Mouse (Mus musculus) ovary, postnatal 10 days (tissue): Measurements from ENCODE around the gene Myh2.

Experiments used
- DNase-seq: peaks from one replicate; pipeline ENCODE4 v3.0.0; 2022; ENCODE audit warnings: low spot score

Myh2 gene

DNA sequence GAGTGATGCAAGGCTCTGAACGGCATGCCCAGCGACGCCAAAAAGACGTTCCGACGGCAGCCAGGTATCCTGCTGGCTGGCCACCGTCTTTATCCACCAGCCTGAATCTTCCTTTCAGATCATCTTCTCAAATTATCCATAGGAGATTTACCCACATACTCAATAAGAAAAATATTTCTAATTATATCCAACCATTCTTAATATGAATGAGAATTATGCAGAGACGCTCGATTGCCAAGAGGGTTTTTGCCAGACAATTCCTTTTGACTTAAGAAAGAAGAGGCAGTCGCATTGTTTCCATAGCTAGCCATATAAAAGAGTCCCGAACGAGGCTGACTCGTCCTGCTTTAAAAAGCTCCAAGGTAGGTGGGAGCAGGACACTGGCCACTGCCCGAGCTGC is at the start of gene Myh2:
Gene Myh2 (plus strand): TSS at position 301 of the 400 bp plus-strand sequence.
- DNase-seq: no peak

DNA sequence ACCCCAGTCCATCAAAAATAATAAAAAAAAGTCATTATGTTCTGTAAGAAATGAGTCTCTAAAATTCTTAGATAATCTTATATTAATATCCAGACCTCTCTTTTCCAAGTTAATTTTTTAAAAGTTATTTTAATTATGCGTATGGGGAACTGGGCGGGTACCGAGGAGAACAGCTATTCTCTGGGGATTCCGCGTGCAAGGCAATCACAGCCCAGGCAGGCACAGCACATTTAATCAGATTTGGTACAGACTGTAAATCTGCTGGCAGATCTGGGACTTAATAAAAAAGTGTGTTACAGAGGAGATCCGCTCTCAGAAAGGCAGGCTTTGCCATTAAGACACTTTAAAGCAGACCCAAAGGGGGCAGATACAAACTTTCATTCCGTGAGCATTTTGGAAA is 45.9 kb upstream of the Myh2 start:
- DNase-seq: no peak

DNA sequence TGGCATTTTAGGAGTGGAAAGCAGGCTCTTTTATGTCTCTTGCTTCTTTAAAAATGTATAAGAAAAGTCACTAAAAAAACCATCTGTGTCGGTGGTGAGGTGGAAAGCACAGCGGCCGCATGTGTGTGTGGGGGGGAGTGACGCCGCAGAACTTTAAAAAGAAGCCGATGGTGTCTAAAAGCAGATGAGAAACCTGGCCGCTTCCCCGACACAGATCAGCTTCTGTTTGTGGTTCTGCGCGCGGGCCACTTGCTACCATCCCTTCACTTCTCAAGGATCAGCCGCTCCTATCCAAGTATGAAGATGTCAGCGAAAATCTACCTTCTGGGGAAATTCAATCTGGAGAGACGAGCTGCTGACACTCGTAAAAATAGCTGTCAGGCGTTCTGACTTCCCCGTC is 45.5 kb upstream of the Myh2 start:
- no peak for DNase-seq

DNA sequence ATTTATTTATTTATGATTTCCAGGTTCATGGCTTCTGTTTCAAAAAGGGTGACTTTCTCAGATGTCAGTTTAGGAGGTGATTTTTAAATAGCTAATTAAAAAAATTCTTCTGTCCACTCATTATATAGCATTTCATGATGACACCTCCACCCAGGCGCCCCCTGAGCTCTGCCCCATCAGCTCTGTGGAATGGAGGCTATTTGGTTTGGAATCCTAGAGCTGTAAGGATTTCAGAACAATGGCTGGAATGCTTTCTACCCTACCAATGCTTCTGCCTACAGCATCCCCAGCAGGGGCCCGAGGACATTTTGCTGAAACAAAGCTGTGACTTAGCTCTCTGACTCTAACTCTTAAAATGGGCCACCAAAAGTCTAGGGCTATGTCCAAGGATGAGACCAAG is 37.3 kb upstream of the Myh2 start:
- DNase-seq: no peak

DNA sequence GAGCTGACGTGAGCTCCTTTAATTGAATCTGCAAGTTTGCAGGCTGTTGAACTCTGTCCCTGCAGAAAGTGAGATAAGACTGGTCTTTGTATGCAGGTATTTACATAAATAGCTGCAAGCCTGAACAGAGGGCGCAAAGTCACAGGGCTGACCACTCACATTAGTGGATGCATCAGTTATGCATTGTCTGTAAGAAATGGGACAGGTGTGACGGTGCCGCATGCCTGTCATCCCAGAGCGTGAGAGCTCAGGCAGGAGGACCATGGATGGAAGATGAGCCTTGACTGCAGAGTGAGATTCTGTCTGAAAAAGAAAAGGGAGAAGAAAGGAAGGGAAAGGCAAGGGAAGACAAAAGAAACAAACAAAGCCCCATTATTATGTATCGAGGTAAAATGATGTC is 36.2 kb upstream of the Myh2 start:
- no peak for DNase-seq

DNA sequence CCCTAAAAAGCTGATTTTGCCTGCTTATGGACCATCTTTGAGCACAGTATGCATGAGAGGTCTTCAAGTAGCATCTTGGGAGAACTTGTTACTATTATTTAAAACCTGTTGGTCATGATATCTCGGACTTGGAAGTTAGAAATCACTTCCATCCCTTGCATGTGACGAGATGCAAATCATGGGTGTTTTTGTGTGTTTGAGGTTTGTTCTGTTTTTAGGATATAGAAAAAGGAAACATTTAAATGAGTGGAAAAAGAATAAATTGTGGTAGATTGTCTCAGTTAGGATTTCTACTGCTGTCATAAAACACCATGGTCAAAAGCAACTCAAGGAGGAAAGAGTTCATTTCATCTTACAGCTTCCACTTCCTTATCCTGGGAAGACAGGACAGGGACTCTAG is 35.3 kb upstream of the Myh2 start:
- DNase-seq: no peak

DNA sequence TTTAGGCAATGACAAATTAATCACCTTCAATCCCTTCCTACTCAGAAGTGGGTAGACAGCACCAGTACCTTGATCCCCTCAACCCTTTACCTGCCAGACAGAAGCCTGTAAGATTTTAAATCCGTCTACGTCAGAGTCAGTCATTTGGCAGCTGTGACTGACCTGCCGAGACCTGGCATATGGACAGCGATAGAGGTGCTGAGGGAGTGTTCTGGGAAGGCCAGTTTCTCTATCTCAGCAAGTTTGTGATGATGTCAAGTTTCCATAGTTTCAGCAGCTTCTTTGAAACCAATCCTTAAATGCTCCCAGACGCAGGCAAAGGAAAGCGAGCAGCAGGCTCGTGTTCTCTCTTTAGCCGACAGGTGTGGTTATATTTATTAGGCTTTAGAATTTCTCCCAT is 31.3 kb upstream of the Myh2 start:
- DNase-seq: no peak

DNA sequence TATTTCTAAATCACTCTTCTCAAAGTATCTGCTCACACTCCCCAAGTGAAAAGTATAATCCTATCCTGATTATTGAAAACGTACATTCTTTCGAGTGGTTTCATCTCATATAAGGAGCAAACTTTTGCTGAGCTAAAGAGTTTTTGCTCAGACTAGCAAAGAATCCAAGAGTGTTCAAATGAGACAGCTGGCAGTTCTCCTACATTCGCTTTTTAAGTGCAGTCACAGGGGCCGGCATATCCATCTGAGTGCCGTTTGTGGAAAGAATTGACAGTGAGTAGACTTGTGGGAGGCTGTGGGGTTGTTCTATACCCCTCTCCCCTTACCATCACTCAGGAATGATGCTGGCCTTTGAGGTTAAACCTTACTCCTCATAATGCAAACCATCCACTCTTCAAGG is 30.7 kb upstream of the Myh2 start:
- no peak for DNase-seq

DNA sequence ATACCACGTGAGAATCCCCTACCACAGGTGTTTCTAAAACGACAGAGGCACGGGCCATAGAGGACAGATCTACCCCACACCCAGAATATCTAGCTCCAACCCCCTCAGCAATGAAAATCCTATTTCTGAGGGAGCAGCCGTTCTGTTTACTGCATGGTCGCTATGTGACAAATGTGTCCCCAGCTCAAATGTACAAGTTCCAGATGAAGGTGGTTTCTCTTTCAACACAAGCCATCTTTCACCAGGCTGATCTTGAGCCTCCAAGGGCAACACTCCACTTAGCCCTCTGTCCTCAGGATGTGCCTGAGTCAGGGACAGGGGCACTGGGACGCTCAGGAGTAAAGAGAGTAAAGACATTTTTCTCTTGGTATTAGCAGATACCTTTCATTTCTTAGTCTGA is 29.8 kb upstream of the Myh2 start:
- no peak for DNase-seq

DNA sequence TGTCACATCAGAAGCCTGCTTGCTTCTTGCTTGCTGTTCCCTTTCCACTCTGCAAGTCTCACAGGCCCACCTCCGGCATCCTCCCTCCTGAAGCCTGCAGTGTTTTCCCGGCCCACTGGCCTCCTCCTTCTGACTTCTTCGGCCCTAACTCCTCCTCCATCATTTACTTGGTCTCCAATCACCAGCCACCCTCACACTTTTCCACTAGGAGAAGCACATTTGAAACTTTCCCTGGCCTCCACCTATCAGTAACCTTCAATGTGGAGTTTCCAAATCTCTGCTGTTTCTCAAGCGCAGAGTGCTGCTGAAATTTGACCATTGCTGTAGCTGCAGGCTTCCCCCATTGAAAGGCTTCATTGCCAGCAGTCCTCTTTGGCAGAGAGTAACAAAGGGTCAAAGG is 28.8 kb upstream of the Myh2 start:
- no peak for DNase-seq

DNA sequence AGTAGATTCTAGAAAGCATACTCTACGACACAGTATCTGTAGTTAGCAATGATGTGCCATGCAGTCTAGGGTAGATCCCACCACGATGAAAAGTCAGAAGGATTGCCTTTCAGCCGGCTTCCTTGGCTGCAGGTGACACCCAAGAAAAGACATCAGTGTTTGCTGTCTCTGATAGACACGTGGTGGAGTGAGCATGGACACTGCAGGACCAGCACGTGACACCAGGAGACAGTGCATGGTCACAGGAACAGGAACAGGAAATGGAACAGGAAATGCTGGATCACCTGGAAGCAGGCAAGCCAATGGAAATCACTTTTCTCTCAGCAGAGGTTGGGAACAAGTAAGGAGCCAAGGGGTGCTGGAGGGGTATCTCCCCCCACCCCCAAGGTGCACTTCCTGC is 27.8 kb upstream of the Myh2 start:
- DNase-seq: no peak

DNA sequence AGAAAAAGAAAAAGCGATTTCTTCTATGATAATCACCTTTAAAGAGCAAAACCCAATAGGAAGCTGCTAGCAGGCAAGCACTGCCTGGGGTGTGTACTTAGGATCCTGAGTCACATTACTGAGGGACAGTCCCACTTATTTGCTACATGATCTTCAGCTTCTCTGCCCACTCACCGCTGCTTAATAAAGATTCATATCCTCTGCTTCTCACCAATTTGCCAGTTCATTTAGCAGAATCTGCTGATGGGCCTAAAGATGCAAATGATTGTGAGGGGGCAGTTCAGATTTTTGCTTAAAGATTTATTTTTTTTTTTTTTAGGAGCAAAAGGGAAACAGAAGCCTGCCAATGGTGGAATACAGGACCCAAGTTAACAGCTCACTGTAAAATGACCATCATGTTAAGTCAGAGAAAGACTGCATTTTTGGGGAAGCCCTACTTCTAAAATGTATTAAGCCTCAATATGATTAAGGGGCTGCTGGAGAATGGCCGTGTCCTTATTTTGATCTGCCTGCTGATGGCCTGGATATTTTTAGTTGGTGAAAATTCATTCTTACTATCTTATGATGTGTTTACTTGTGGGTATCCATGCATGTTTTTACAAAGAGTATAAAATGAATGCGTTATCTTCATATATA is 26.8 kb upstream of the Myh2 start:
- no peak for DNase-seq

DNA sequence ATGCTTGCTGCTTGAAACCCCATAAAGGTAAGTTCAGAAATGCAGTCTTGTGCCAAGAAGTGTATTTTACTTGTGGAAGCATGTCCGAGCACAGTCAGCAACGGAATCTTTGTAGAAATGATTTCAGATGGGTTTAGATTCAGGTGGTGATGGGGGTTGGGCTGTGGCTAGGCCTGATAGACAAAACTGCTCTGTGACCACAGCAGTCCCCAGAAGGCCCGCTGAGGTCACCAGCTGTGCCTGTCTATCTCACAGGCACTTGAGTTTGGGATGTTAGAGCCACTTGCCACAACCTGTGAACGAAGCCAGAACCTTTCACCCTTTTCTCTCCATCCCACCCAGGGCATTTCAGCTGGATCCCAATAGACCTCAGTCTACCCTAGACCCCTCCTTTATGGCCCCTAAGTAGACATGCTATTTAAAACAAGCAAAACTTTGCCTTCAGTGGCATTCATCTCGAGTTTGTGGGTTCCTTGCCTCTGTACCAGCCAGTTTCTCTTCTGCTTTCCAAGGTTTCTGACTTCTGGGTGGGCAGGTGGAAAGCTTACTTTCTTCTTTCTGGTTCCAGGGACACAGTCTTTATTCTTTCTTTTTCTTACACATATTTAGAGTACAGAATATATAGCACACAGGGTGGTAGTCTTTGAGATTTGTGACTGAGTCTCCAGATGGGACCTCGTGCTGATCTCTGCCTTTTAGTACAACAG is 26.1 kb upstream of the Myh2 start:
- no peak for DNase-seq

DNA sequence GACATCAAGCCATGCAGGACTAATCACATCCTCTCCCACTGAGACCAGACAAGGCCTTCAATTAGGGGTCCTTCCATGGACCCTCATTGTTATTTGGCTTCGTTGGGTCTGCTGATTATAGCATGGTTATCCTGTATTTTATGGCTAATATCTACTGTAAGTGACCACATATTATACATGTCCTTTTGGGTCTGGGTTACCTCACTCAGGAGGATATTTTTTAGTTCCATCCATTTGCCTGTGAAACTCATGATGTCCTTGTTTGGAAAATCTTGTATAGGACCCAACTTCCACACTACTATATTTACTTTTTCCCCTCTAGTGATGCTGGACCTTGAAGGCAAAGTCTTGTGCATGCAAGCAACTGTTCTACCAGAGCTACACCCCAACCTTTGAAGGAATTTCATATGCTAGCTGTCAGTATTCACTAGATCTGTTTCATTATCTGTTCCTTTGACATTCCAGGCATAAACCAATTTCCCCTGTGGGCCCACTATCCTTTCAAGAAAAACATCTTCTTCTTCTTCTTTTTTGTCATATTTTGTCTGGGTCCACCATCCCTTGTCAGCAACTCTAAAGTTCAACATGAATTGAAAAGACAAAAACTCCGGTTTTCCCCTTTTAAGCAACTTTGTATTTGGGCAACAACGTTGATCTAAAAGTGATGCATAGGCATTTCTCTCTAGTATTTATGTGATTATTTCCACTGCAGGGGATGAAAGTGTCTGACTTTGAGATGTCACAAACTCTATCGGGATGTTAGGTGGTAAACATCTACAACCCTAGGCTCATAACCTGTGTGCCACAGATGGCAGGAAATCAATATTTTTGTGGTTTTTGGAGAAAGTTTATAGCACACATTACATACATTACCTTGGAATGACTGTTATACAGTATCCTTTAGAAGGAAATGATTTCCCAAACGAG is 25.1 kb upstream of the Myh2 start:
- DNase-seq: no peak

DNA sequence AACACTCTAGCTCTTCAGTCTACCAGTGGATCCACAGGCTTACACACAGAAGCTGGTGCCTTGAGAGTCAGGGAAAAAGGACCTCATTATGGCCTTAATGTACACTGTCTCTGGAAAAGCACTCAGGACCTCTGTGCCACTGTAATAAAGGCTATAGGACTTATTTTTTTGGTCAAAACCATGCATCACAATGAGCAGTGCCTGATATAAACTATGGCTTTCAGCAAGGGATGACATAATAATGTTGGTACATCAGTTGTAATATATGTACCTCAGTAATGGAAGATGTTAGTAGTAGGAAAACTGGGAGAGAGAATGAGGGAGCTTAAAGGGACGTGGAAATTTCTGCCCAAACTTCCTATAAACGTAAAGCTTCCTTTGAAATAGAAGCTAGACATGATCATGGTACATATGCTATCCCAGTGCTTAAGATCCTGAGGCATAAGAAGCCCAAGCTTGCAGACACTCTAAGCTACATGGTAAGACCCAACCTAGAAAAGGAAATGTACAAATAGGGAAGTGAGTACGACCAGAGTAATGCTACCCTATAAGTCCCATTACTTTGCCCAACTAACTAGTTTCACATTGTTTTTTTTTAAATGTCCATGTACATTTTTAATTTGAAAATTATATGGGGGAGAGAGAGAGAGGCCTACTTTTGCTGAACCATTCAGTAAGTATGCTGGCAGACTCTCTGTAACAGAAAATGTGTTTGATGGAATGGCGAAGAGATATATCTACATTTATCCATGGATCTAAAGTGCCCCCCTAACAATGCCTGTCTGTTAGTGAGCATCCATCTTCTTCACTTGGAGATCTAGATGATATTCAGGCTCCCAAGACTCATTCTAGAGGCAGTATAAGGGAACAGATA is 24.2 kb upstream of the Myh2 start:
- DNase-seq: no peak

DNA sequence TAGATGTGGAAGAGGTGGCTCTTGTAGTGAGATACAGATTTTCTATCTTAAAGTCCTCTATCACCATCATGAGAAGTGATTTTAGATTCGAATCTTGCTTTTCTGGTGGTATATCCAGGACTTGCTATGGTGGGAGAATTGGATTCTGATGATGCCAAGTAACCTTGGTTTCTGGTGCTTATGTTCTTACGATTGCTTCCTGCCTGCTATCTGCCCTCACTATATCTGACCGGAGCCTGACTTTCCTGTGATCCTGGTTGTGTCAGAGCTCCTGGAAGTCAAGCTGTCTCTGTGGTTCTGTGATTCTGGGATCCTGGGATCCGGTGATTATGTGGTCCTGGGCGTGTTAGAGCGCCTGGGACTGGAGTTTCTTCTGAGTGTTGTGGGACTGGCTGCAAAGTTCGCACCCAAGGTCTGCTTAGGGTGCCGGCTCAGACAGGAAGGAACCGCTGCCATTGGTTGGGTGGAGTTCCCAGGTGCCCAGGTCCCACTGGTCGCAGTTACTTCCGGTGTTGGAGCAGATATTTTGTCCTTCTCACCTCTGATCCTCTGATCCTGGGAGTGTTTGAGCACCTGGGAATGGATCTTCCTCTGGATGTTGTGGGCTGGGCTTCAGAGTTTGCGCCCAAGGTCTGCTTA is 23.4 kb upstream of the Myh2 start:
- DNase-seq: no peak

DNA sequence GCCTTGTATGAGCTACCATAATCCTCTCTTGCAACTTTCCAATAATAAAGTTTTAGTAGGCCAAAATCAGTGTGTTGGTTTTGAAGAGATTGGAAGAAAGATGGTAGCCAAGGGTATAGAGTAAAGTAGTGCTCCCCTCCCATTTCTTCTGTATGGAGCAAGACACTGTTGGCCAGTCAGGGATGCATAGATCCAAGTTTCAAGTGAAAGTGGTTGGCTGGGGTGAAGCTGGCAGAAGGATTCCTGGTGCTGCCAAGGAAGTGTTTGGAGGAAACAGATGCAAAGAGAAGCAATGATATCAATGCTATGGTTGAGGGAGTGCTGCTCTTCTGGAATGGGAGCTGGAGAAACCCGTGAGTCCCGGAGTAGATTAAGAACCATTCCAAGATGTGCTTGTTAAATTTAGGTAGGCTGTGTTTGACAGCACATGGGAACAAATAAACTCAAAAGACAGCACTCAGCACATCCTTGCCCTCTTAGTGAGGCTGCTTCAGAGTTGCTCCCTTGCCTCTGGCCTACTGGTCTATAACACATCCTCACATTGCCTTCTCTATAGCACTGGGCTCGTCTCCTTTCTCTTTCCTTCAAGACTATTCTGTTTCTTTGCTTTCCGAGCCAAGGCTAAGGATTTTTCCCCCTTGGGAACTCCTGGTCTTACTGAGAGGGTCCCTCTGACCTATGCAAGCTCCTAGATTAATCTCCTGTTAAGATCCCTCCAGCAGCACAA is 22.4 kb upstream of the Myh2 start:
- DNase-seq: no peak

DNA sequence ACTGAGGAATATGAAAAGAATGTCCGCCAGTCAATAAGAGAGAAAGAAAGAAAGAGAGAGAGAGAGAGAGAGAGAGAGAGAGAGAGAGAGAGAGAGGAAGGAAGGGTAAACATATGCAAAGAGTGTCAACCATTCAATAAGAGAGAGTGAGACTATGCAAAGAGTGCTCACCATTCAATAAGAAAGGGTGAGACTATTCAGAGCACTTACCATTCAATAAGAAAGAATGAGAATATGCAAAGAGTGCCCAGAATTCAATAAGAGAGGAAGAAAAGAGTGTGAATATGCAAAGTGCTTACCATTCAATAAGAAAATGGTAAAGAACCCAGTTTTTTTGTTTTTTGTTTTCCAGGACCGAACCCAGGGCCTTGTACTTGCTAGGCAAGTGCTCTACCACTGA is 20.6 kb upstream of the Myh2 start:
- no peak for DNase-seq

DNA sequence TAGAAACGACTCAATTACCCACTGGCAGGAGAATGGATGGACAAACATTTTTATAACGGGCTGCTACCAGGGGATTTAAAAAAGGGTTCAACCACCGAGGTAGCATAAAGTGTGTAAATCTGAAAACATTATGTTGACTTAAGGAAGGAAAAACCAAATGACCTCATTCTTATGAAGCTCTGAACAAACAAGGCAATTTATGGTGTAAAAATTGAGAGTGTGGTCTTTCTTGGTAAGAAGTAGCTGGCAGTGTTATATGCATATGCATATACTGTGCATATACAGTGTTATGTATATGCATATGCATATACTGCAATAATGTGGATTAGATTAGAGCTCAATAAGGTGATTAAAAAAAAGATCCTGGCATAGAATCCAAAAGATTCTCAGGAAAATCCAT is 19.7 kb upstream of the Myh2 start:
- DNase-seq: no peak

DNA sequence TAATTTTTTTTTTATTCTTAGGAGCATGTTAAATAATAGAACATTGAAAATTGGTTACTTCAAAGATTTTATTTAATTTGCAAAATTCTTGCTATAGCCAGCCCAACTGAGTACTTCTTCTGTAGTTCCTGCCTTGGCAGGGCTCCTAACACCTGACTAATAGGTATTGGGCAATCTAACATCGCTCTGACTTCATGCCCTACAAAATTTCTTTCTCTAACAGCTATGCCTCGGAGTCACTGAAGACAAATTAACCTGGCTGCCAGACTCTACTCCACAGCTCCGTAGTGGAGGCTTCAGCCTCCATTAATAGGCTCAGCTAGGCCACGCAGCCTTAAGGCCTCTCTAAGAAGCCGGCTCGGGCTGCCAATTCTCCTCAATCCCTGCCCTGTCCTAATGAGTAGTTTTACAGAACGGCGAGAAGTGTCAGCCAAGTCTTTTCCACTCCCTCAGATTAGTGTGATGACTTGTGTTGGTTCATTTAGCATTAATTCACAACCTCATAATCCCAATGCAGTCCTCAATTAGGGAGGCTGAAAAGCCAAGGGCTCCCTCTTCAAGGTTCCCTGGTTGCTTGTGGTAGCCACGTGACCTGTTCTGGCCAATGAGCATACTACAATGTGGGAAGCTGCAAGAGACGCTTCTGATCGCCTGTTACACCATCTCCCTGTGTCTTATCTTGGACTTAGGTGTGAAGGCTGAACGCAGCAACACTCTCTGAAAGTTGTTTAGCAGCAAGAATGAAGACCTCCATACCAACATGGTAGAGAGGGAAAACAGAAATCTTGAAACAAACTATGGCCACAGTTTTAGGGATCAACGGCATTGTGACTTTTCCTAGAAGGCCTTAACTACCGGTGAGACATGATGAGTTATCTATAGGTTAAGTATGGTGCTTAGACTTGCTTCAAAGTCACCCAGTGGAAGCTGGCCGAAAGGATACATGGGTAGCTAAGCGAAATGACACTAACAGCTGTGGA is 18.9 kb upstream of the Myh2 start:
- DNase-seq: no peak
